Mouse (Mus musculus) liver, adult 2 months (tissue): ENCODE measurements around the gene Fis1.

Experiments used
- CTCF ChIP-seq: fragments of 200-500 bp; IDR thresholded peaks from 2 replicates; pipeline ENCODE4 v1.5.1; 2011; ENCODE audit warnings: low read depth, low read length, control low read depth
- POLR2A ChIP-seq: fragments of 200-500 bp; IDR thresholded peaks from 2 replicates; pipeline ENCODE4 v1.6.1; 2011; ENCODE audit warnings: low read length, control low read depth; ENCODE audit not compliant: insufficient read depth; ENCODE audit errors: extremely low read depth

- TF ChIP-seq CTCF (no peak), POLR2A (no peak)
These were observed 15.5 kb upstream of the Fis1 start for GRCm38 (mm10) chr5:136937621-136938020.
